Comparison of ENCODE assay signal across 12 mouse cellular contexts in genomic region chr7:132786522-132786921, GRCm38 (mm10). TPM values are rescaled to one million over a fixed set of nuclear protein-coding genes. Genes with fewer than 3 reads are reported as not detected.
DNase-seq lines count a peak whose midpoint lies in the region; ATAC-seq lines count a peak whose summit lies in the region.
"Had no signal": no experiment of that assay in that cellular context is flagged by ENCODE, and none has a peak within 500 bp of the region (broad histone marks: within the 10 kb centered on the region; RNA-seq: fewer than 3 reads in every experiment).

No protein-coding gene starts in this region.

- H3K9me3 ChIP-seq in embryonic facial prominence, embryonic 15.5 days (replicated peaks): no peaks in the 10 kb centered on the region
- H3K9me3 ChIP-seq in liver, embryonic 13.5 days (replicated peaks): no peaks in the 10 kb centered on the region
- H3K9me3 ChIP-seq: hindbrain, embryonic 15.5 days; limb, embryonic 12.5 days had no signal

- 0 out of 2 replicates have a peak overlapping the region, but pooled peaks have one; percentile 68 for H3K27ac ChIP-seq in embryonic facial prominence, embryonic 15.5 days (replicated peaks)
- 0 out of 2 replicates have a peak overlapping the region, but pooled peaks have one; percentile 41 for H3K27ac ChIP-seq in liver, embryonic 13.5 days
- H3K27ac ChIP-seq: limb, embryonic 12.5 days had no signal

- no peak overlapping the region for H3K9ac ChIP-seq in embryonic facial prominence, embryonic 15.5 days
- no peak overlapping the region for H3K9ac ChIP-seq in liver, embryonic 13.5 days
- H3K9ac ChIP-seq: hindbrain, embryonic 15.5 days; limb, embryonic 12.5 days had no signal

- WGBS in embryonic facial prominence, embryonic 15.5 days: 48% methylated on average over 4 of the region's 4 CpGs
- 32% methylated on average over 4 of the region's 4 CpGs for WGBS in liver, embryonic 13.5 days (ENCODE audit: insufficient replicate concordance)

- H3K4me3 ChIP-seq in embryonic facial prominence, embryonic 15.5 days (replicated peaks): no peak overlapping the region
- no peak overlapping the region for H3K4me3 ChIP-seq in liver, embryonic 13.5 days (replicated peaks)
- H3K4me3 ChIP-seq: hindbrain, embryonic 15.5 days; limb, embryonic 12.5 days had no signal

- H3K36me3 ChIP-seq in embryonic facial prominence, embryonic 15.5 days: no peaks in the 10 kb centered on the region
- H3K36me3 ChIP-seq in liver, embryonic 13.5 days: no peaks in the 10 kb centered on the region
- H3K36me3 ChIP-seq: hindbrain, embryonic 15.5 days; limb, embryonic 12.5 days had no signal

- ATAC-seq in cerebellum, adult (ENCODE audit: insufficient number of reproducible peaks, low FRiP score, low TSS enrichment): no peak
- ATAC-seq in embryonic facial prominence, embryonic 15.5 days (ENCODE audit: insufficient number of reproducible peaks, low FRiP score, low TSS enrichment, low read depth): no peak
- ATAC-seq in liver, embryonic 13.5 days (ENCODE audit: low read depth): no peak
- no peak for ATAC-seq in monocyte, adult 5-6 weeks (replicated peaks; ENCODE audit: insufficient number of reproducible peaks, low FRiP score, low TSS enrichment, poor library complexity, severe bottlenecking)

- H3K4me2 ChIP-seq in embryonic facial prominence, embryonic 15.5 days (replicated peaks): no peak overlapping the region
- no peak overlapping the region for H3K4me2 ChIP-seq in liver, embryonic 13.5 days
- H3K4me2 ChIP-seq: hindbrain, embryonic 15.5 days; limb, embryonic 12.5 days had no signal

- peaks cover 40% of the 10 kb centered on the region for H3K4me1 ChIP-seq in embryonic facial prominence, embryonic 15.5 days
- peaks cover 73% of the 10 kb centered on the region for H3K4me1 ChIP-seq in liver, embryonic 13.5 days (replicated peaks)

- H3K27me3 ChIP-seq in embryonic facial prominence, embryonic 15.5 days: no peaks in the 10 kb centered on the region
- H3K27me3 ChIP-seq in liver, embryonic 13.5 days: no peaks in the 10 kb centered on the region
- H3K27me3 ChIP-seq: hindbrain, embryonic 15.5 days; limb, embryonic 12.5 days had no signal

- peak; percentile 69 to 73 for DNase-seq in cerebellum, postnatal 10 days
- DNase-seq in left cerebral cortex, postnatal 4 days: peak; percentile 51
- no peak for DNase-seq in left cerebral cortex, adult 11 months (ENCODE audit: low spot score)
- DNase-seq in liver, embryonic 13.5 days: no peak
- no peak for DNase-seq in thymus, postnatal 14 days
- DNase-seq: B cell, adult 2 months; cerebellum, adult 11 months had no signal

- intact Hi-C loops in left cerebral cortex, postnatal 4 days (cut with DNase I): no loop called here

RNA-seq across cellular contexts. Expression of gene Fam53b, which starts 27.2 kb away (rescaled TPM):
- 10 to 100 TPM; 13.4 to 13.8 TPM for total RNA-seq in left cerebral cortex, postnatal 4 days (2021)
- polyA plus RNA-seq in embryonic facial prominence, embryonic 15.5 days (2015; fragmentation: Nextera tagmentation; extraction: Ambion mirVana): 21.6 and 22.5 TPM in 2 replicates
- polyA plus RNA-seq in liver, embryonic 13.5 days (2015; fragmentation: Nextera tagmentation; extraction: Ambion mirVana): 19.1 and 21.4 TPM in 2 replicates
- 15.8 to 51.1 TPM (median 20.4 TPM) in 3 replicates for total RNA-seq in monocyte, adult 5-6 weeks (2017)

Comparison
In these comparisons a context has a peak if more than half of its experiments do, and no peak if none do; other contexts are left out.
1. DNase-seq: peak in cerebellum, postnatal 10 days (2 of 2) and left cerebral cortex, postnatal 4 days (single experiment); none in left cerebral cortex, adult 11 months (single experiment), liver, embryonic 13.5 days (single experiment) and thymus, postnatal 14 days (single experiment).